Mouse (Mus musculus) adrenal gland, postnatal 25 days (tissue): Measurements from ENCODE around the gene Mvp. TPM values are rescaled to one million over a fixed set of nuclear protein-coding genes. Genes with fewer than 3 reads are reported as not detected.

Experiments used
- DNase-seq: peaks from one replicate; pipeline ENCODE4 v3.0.0; 2021; ENCODE audit warnings: mixed read lengths
- total RNA-seq: library from RNA; stranded (reverse); gene quantifications from 2 replicates; pipeline ENCODE4 v1.2.3, GENCODE M21; 2021

The Mvp gene
- total RNA-seq, 1 experiment from 2014 or later = 118 TPM

DNA sequence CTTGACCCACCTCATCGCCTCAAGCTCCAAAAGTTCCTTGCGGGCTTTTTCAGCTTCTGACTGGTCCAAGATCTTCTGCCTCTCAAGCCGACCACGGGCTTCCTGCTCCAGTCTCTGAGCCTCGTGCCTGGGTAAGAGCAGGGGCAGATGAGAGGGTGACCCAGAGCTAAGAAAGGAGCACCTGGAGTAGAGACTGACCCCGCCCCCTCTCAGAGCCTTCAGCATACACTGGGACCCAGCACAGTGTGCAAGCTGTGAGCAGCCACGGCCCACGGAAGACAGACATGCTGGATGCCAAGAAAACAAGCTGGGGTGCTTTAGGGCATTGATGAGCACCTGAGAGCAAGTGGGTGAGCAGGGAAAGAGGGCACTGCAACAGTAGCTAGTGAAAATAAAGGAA lies 25.6 kb downstream of the Mvp start:
- no peak for DNase-seq

DNA sequence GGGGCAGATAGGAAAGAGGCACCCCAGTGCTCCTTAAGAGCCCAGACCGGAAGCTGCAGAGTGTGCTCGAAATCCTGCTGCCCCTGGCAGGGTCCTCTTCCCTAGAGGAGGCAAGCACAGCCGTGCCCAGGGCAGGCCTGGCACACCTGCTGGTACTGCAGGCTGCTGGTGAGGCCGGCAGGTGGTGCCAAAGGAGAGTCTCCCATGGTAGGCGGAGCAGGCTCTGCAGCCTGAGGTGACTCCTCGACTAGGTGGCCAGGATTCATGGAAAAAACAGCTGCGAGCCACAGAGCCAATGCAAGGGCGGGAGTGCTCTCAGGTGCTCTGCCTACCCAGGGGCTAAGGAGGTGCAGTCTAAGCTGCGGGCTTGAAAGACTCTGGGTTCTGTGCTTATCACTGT lies 28.1 kb downstream of the Mvp start:
- peak; percentile 28 for DNase-seq

DNA sequence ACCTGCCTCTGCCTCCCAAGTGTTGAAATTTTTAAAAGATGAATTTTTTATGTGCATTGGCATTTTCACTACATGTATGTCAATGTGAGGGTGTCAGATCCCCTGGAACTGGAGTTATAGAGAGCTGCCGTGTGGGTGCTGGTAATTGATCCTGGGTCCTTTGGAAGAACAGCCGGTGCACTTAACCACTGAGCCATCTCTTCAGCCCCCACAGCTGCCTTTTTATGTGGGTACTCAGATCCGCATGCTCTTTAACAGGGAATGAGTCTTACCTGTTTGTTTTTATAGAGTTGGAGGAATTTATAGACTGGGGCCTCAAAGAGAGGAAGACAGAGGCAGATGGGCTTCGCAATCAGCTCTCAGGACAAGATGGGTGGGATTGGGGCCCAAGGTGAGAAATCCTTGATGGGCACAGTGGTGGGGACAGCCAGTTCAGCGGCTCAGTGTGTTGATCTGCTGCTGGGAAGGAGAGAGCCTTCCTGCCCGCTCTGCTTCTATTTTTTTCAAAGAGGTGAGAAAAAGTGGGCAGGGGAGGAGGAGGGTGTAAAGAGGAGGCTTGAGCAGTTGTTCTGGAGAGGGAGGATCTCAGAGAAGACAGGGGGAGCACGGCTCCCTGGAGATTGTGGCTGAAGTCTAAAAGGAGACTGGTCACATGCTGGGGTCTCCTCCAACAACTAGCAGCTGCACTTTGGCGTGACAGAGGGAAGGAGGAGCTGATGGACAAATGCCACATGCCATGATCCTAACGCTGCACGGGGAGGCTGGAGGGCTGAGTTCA lies 29.6 kb downstream of the Mvp start:
- no peak for DNase-seq

DNA sequence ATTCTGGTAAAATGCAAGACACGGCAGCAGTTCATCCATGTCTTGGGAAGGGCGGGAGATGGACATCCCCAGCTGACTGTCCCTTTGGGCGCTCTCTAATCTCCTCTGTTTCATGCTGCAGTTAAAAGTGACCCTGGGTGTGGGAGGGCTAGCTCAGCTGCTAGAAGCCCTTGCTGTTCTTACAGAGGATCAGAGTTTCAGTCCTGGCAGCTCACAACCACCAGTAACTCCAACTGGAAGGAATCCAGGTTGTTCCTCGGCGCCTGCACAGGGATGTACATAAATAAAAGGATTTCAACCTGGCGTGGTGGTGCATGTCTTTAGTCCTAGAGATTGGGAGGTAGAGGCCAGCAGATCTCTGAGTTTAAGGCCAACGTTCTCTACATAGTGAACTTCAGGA lies 31.3 kb downstream of the Mvp start:
- DNase-seq = no peak

DNA sequence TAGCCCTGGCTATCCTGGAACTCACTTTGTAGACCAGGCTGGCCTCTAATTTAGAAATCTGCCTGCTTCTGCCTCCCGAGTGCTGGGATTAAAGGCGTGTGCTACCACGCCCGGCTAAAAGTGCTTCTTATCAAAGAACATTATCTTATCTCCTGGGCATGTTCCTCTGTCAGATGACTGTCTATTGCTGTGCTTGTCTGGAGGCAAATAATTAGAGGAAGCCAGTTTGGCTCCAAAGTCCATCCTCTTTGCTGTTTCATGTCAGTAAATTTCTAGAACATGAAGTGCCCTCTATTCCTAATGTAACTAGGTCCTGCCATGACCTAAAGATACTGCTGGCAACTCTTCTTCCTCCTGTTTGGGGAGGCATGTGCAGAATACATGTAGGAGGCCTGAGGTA lies 32.4 kb downstream of the Mvp start:
- DNase-seq = no peak

DNA sequence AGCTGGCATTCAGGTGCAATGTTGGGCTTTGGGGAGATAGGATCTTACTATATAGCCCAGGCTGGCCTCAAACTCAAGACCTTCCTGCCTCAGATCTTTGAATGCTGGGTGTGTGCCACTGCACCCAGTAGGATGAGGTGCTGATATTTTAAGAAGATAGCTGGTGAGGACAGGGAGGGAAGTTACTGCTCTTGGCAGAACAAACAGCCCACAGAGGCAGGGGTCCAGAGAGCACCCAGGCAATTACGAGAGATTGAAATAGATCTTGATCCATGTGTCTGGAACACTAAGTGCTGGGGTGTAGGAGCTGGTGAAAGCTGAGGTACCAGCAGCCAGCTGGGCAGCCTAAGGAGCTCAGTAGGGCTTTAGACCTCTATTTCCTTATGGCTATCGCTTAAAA lies 32.8 kb downstream of the Mvp start:
- no peak for DNase-seq

DNA sequence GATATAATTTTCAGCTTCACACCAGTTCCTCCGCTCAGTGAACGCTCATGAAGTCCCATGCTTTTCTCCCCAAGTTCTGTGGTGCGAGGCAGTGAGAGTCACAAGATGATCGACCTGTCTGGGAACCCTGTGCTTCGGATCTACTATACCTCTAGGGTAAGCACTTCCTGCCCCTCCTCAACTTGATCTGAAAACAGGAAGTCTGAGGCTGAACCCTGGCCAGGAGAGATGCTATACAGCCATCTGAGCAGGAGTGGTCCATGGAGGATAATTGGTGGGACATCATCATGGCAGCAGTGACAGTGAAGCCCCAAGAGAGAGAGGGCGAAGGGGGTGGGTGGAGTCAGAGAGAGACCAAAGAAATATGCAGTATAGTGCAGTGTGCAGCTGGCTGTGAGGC lies 35.6 kb downstream of the Mvp start:
- no peak for DNase-seq

DNA sequence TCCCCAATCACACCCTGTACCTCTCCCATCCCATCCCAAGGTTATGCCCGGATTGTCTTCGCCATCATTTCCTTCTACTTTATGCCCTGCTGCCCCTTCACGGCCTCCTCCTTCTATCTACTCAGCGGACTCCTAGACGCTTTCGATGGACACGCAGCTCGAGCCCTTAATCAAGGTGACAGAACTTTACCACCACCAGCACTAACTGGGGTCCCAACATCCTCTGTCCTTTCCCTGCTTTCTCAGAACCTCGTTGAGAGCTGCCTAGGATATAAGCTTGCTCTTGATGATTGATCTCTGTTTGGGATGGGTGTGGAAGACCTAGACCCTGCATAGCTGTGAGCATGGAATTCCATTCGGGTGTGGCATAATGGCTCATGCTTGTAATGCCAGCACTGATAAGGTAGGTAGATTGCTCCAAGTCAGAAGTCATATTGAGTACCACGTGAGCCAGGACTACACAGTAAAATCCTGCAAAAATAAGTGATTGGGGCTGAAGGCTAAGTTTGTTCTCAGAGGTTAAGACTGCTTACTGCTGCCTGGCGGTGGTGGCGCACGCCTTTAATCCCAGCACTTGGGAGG lies 37.5 kb downstream of the Mvp start:
- DNase-seq = no peak

DNA sequence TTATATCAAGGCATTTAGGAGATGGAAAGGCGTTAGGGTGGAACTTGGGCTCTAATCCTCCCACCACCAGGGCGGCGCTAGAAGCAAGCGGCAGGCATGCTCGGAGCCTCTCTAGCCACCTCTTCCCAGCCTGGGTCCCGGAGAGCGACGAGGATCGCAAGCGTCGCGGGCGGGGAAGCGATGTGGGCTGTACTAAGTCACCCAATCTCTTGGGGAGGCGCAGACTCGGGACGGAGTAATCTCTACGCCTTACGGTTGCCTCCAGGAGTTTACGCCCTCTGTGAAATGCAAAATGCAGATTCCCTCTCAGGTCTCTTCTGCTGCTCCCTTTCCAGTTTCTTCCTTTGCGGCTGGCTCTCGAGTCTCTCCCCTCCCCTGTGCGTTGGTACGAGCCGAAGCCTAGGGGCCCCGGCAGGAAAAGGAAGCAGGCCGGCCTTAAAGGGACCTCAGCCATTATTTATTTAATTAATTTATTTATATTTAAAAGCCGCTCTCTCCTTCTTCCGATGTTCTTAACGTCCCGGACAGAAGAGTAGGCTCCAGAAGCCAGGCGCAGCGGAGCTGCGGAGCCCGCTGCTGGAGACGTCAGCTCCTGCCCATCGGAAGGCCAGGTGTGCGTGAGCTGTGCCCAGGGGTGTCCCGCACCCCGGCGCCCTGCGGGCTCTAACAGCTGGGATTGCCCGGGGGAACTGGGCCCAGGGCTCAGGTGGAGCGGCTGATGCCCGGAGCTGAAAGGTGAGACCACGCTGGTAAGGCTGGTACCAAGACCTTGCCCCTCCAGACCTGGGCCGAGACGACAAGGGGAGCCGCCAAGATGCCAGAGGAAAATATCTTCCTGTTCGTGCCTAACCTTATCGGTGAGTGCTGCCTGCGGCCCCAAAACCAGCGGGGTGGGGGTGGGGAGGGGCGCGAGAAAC lies 38.2 kb downstream of the Mvp start, which contains the start of gene Cdiptos:
Gene Cdiptos, minus strand, starts transcription at position 149 of the 917 bp plus-strand sequence.
- peak; percentile 97 for DNase-seq

DNA sequence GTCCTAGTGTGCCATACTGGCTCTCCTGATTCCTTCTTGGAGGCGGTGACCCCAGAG lies 38.7 kb downstream of the Mvp start, which contains the start of gene Cdipt:
Gene Cdipt, plus strand, starts transcription at position 22 of the 57 bp plus-strand sequence.
- no peak for DNase-seq

DNA sequence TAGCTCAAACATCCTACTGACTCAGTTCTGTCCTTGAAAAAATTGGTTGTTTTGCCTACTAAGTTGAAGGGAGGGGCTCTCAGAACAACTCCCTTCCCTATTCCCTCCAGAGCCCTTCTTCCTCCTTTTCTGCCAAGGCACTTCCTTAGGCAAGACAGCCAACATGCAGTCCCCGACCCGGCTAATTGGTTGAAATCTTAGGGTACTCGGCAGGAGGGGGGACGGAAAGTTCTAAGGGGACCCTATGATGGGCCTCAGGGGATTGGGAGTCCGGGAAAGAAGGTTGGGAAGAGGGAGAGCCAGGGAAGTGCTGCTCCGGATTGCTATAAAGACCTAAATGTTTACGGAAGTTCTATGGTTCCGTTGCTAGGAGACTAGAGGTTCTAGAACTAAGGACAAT lies 38.9 kb downstream of the Mvp start:
- DNase-seq = no peak

DNA sequence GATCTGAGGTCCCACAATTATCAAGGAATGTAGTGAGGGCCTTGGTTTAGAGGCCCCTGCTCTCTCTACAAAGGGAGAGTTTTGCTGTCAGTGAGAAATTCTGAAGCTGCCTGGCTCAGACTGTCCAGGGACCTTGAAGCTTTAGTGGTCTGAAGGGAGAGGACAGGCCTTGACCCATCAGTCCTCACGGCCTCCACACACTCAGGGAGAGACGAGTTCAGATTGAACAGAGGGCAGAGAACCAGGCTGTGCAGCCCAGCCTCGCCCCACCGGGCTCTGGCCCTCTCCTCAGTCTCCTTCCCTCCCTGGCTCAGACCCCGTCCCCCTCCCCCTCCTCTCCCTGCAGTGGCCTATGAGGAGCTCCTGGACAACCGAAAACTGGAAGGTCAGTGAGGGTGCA lies 47.1 kb downstream of the Mvp start:
- DNase-seq = peak; percentile 31

DNA sequence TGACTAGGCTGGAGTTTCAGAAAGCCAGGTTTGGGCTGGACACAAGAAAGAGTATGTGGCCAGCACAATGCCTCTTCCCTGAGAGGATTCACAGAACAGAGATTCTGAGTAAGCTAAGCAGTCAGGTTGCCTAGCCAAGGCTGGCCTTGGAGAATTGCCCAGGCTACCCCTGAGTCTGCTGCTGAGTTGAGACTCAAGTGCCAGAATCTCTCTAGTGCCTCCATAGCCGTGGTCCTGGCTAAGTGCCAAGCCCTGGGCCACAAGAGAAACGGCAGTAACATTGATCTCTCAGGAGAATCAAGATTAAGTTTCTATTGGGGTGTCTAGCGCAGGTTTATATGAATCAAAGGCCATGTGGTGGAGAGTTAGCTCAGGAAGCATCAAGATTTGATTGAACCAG lies 48.9 kb downstream of the Mvp start:
- DNase-seq = peak; percentile 25

DNA sequence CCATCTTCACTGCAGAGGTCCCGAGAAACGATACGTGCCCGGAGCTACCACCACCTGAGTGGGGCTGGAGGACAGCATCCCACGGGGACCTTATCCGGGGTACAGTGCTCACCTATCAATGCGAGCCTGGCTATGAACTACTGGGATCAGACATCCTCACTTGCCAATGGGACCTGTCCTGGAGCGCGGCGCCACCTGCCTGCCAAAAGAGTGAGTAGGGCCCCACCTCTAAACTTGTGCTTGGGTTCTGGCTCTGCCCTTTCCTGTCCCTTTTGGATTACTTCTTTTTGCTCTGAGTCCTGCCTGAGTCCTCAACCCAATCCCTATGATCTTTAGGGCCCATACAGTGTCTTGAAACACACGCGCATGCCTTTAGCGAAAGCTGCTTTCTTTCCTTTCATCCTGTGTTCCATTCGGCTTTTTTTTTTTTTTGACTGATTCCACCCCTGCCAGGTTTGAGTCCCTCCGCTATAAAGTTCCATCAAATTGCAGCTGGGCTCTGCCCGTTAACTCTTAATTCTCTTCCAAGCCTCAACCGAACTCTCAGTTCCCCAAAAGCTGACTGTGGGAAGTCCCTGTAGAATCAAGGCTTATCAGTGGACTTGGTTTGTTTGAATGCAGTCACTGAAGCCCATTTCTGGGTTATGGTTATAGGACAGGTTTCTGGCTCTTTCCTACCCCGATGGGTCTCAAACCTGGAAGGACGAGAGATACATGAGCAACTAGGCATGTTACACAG lies 50.7 kb downstream of the Mvp start:
- peak; percentile 56 for DNase-seq

DNA sequence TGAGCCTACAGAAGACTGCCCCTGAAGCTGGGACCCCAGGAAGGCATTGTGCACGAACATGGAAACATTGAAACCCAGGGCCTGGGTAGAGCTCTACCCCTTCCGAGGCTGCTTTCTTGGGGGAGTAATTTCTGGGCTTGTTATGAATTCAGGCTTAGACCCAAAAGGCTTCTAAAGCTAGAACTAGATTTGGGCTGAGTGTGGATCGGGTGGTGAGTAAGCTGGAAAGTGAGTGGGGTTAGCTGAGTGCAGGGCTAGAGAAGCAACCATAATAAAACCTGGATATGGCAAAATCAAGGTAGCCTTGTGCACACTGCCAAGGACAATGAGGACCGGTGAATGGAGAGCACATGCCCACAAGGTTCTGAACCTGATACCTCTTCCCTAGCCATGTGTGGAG lies 52.5 kb downstream of the Mvp start:
- no peak for DNase-seq

DNA sequence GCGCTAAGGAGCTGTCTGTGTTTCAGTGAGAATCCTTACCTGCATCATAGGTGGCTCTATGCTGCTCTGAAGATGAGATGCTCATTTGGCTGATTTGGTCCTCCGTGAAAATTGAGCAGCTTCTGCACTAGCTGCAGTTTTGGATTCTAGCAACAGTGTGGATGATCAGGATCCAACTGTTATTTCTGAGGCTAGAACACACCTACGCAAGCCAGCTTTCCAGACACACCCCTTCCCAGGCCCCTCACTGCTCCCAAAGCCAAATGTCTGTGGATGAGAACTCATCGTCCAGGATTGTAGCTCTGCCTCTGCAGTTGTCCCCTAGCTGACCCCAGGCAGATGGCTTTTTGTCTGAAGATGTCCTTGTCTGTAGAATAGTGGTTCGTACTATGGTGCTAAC lies 53.3 kb downstream of the Mvp start:
- no peak for DNase-seq

DNA sequence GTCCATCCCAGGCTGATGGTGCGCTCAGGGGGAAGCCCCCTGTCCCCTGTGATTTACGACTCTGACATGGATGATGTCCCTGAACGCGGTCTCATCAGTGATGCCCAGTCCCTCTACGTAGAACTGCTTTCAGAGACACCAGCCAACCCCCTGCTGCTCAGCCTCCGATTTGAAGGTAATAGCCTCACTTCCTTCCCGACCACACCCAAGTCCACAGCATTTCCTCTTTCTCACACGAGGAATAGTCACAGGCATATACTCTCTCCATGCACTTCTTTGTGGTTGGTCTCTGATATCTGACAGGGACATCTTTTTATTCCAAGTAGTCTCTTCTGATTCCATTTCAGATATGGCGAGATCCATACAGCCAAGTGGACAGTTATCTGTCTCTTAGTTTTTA lies 54.6 kb downstream of the Mvp start:
- DNase-seq = no peak

DNA sequence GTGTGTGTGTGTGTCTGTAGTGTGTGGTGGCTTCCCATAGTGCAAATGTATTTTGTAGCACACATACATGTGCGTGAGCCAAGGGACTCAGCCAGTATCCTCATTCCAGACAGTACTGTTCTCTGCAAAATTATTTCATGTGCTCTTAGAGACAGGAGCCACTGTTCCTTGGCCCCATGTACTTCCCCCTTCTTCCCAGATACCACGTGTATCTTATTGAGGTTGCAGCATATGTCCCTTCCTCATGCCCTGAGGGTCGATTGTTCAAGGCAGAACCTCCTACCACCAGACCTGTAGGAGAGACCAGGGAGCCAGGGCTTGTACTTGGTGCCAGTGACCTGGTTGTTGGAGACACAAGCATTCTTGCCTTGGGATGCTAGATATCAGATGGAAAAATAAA lies 59.3 kb downstream of the Mvp start:
- no peak for DNase-seq

DNA sequence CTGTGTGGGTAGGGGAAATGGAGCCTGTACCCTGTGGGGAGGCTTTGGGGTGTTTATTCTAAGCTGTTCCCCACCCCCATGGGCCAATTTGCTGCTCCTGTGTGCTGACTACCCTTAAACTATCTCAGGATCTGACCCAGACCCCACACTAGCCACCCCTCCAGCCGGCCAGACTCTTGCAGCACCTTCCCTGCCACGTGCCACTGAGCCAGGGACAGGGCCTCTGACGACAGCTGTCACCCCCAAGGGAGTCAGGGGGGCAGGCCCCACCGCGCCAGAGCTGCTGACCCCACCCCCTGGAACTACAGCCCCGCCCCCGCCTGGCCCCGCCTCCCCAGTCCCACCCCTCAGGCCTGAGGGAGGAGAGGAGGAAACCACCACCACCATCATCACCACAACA lies 61.8 kb downstream of the Mvp start:
- no peak for DNase-seq

DNA sequence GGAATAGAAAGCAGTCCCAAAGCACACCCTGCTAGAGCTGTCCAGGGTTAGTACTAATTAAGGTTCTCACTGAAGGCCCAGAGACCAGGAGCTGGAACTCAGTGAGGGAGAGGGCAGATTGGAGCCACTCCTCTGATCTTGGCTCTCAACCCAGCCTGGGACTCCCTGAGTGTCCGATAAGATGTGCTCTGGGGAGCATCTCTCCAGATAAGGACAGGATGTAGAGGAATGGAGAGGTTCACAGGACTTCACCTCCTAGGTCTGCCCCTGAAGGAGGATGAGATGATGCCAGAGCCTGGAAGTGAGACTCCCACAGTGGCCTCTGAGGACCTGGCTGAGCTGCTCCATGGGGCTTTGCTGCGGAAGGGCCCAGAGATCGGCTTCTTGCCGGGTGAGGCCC lies 62.7 kb downstream of the Mvp start:
- DNase-seq = no peak

DNA sequence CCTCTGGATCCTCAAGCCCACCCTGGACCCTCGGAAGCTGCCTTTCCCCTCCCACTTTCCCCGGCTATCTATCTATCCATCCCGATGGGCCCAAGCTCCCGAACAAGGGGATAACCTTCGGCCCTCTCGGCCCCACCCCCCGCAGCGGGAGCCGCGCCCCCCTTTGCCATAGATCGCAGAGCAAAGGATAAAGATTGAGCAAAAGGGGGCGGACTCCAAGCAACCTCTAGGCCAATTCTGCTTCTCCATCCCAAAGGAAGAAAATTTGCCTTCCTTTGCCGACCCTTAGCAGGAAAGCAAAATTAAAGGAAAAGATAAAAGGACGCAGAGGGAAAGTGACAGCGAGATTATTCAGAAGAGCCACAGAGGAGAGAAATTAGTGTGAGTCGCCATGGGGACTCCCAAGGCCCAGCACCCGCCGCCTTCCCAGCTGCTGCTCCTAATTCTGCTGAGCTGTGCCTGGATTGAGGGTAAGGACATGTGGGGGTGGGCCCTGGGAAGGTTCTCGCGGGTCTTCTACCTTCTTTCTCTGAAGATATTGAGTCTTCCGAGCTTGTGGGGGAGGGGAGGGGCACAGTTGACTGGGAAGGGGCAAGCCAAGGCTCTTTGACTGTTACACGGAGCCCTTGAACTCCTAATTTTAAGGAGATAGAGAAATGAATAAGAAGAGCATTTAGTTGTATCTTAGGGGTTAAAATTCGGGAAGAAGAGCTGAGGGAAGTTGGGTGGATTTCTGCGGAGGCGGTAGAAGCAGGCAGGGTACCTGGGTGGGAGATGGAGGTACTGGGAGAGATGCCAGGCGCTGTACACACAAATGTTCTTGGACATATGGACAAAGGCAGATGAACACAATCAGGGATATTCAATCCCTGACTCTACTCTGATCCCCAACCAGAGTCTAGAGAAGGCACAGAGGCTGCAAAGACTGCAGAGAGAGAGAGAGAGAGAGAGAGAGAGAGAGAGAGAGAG lies 63.5 kb downstream of the Mvp start:
- no peak for DNase-seq
